In the genomic region with DNA sequence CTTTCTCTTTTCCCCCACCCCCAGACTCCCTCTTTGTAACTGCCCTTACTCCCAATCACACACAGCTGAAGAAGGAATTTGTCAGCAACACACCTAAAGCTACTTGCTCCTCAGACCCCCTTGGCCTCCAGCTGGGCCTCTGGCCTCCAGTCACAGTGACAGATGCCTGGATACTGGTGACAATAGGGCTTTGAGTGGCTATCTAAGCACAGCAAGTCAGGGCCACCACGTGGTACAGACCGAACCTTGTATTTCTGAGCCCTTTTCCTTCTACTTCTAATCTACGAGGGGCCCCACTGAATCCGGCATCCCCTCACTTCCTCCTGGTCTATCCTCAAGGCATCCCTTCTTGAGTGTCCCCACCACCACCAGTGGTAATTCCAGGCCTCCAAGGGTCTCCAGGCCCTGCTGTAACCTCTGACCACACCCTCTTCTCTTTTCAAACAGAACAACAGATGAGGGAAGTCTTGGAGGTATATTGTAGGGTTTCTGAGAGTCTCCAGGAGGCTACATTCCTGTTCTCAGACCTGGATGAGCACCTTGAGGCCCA, we compare ENCODE assay signal across 10 mouse cellular contexts. TPM values are rescaled to one million over a fixed set of nuclear protein-coding genes. Genes with fewer than 3 reads are reported as not detected.
DNase-seq lines count a peak whose midpoint lies in the region; ATAC-seq lines count a peak whose summit lies in the region.
"Had no signal": no experiment of that assay in that cellular context is flagged by ENCODE, and none has a peak within 500 bp of the region (broad histone marks: within the 10 kb centered on the region; RNA-seq: fewer than 3 reads in every experiment).

No protein-coding gene starts in this region.

- H3K9me3 ChIP-seq in liver, embryonic 11.5 days (ENCODE audit: control insufficient read depth, low read length) = no peaks in the 10 kb centered on the region
- no peaks in the 10 kb centered on the region for H3K9me3 ChIP-seq in limb, embryonic 10.5 days (replicated peaks)
- no peaks in the 10 kb centered on the region for H3K9me3 ChIP-seq in stomach, embryonic 15.5 days

- H3K27me3 ChIP-seq in liver, embryonic 11.5 days (replicated peaks; ENCODE audit: control insufficient read depth, insufficient read depth, low read length) = peaks cover 61% of the 10 kb centered on the region
- H3K27me3 ChIP-seq in limb, embryonic 10.5 days (ENCODE audit: low read depth, poor library complexity, severe bottlenecking) = peaks cover 82% of the 10 kb centered on the region
- H3K27me3 ChIP-seq in stomach, embryonic 15.5 days (replicated peaks) = peaks cover 50% of the 10 kb centered on the region

- H3K4me3 ChIP-seq in liver, embryonic 11.5 days (ENCODE audit: low read depth, low read length) = no peak overlapping the region
- 0 out of 2 replicates have a peak overlapping the region, but pooled peaks have one; percentile 48 for H3K4me3 ChIP-seq in limb, embryonic 10.5 days
- H3K4me3 ChIP-seq in stomach, embryonic 15.5 days (replicated peaks) = peak overlapping the region; percentile 37; the same call in 1 of the 2 replicates

- H3K4me2 ChIP-seq in liver, embryonic 11.5 days = peak overlapping the region; percentile 75; the same call in 1 of the 2 replicates
- H3K4me2 ChIP-seq in stomach, embryonic 15.5 days = peak overlapping the region; percentile 78; the same call in 1 of the 2 replicates

- no peak for DNase-seq in liver, embryonic 11.5 days (ENCODE audit: low spot score)
- no peak for DNase-seq in liver
- no peak for DNase-seq in limb, embryonic 10.5 days (ENCODE audit: low spot score)
- DNase-seq in spleen, postnatal 10 days (ENCODE audit: low spot score in 2 of 2) = no peak
- DNase-seq in thymus, postnatal 14 days = no peak
- no peak for DNase-seq in yolk sac, embryonic 10.5 days (ENCODE audit: low spot score)

- ATAC-seq in liver, embryonic 11.5 days (replicated peaks; ENCODE audit: low FRiP score) = no peak
- ATAC-seq in erythroid progenitor cell, adult 5-6 weeks (replicated peaks; ENCODE audit: low FRiP score, poor library complexity, severe bottlenecking) = 0 out of 2 replicates have a peak, but pooled peaks have one; percentile 4
- ATAC-seq in stomach, embryonic 15.5 days (ENCODE audit: insufficient read depth, low FRiP score, low read depth) = no peak

- no peak overlapping the region for H3K27ac ChIP-seq in liver, embryonic 11.5 days (ENCODE audit: low read depth, low read length)
- H3K27ac ChIP-seq in limb, embryonic 10.5 days = no peak overlapping the region
- H3K27ac ChIP-seq in stomach, embryonic 15.5 days = no peak overlapping the region

- no peaks in the 10 kb centered on the region for H3K36me3 ChIP-seq in liver, embryonic 11.5 days (ENCODE audit: control insufficient read depth, insufficient read depth, low read length)
- H3K36me3 ChIP-seq in limb, embryonic 10.5 days = no peaks in the 10 kb centered on the region
- H3K36me3 ChIP-seq in stomach, embryonic 15.5 days = no peaks in the 10 kb centered on the region

- 50% methylated on average over 4 of the region's 4 CpGs for WGBS in liver, embryonic 11.5 days
- 70% methylated on average over 4 of the region's 4 CpGs for WGBS in limb, embryonic 10.5 days
- 48% methylated on average over 4 of the region's 4 CpGs for WGBS in stomach, embryonic 15.5 days

- peaks cover 19% of the 10 kb centered on the region for H3K4me1 ChIP-seq in liver, embryonic 11.5 days (replicated peaks; ENCODE audit: control insufficient read depth, insufficient read depth, low read length)
- peaks cover 26% of the 10 kb centered on the region for H3K4me1 ChIP-seq in limb, embryonic 10.5 days
- peaks cover 23% of the 10 kb centered on the region for H3K4me1 ChIP-seq in stomach, embryonic 15.5 days

- no peak overlapping the region for H3K9ac ChIP-seq in liver, embryonic 11.5 days (ENCODE audit: low read depth, low read length)
- no peak overlapping the region for H3K9ac ChIP-seq in stomach, embryonic 15.5 days

RNA-seq across cellular contexts. Expression of a gene that starts 2.0 kb away (rescaled TPM):
- 0.19 and 0.25 TPM in 2 replicates for polyA plus RNA-seq in liver, embryonic 11.5 days (2014; fragmentation: Nextera tagmentation; extraction: Ambion mirVana)
- total RNA-seq in erythroid progenitor cell, adult 5-6 weeks (2015; ENCODE audit: low replicate concordance) = not detected in 2 replicates
- not detected in 2 replicates for total RNA-seq in erythroid progenitor cell, adult 5-6 weeks (2017; ENCODE audit: low replicate concordance)
- polyA plus RNA-seq in limb, embryonic 10.5 days (2016; fragmentation: Nextera tagmentation; extraction: Ambion mirVana) = 0.06 and 0.10 TPM in 2 replicates
- polyA plus RNA-seq in stomach, embryonic 15.5 days (2015; fragmentation: Nextera tagmentation; extraction: Ambion mirVana) = 2.8 TPM in 2 replicates
- total RNA-seq: neutrophil, adult 5-6 weeks had no signal

RNA-seq across cellular contexts. Expression of a gene that starts 21.3 kb away (rescaled TPM):
- not detected in 2 replicates for polyA plus RNA-seq in liver, embryonic 11.5 days (2014; fragmentation: Nextera tagmentation; extraction: Ambion mirVana)
- total RNA-seq in erythroid progenitor cell, adult 5-6 weeks (2015; ENCODE audit: low replicate concordance) = not detected in 2 replicates
- not detected in 2 replicates for total RNA-seq in erythroid progenitor cell, adult 5-6 weeks (2017; ENCODE audit: low replicate concordance)
- not detected in 2 replicates for polyA plus RNA-seq in limb, embryonic 10.5 days (2016; fragmentation: Nextera tagmentation; extraction: Ambion mirVana)
- polyA plus RNA-seq in stomach, embryonic 15.5 days (2015; fragmentation: Nextera tagmentation; extraction: Ambion mirVana) = not detected in 2 replicates
- total RNA-seq: neutrophil, adult 5-6 weeks had no signal
- polyA plus RNA-seq: limb, embryonic 14.5 days had no signal

RNA-seq across cellular contexts. Expression of a gene that starts 21.4 kb away (rescaled TPM):
- 5.5 and 7.5 TPM in 2 replicates for polyA plus RNA-seq in liver, embryonic 11.5 days (2014; fragmentation: Nextera tagmentation; extraction: Ambion mirVana)
- total RNA-seq in erythroid progenitor cell, adult 5-6 weeks (2015; ENCODE audit: low replicate concordance) = 2.1 and 6.1 TPM in 2 replicates
- 6.0 and 11.2 TPM in 2 replicates for total RNA-seq in erythroid progenitor cell, adult 5-6 weeks (2017; ENCODE audit: low replicate concordance)
- 11.0 TPM in 2 replicates for polyA plus RNA-seq in limb, embryonic 10.5 days (2016; fragmentation: Nextera tagmentation; extraction: Ambion mirVana)
- 12.6 and 14.1 TPM in 2 replicates for polyA plus RNA-seq in stomach, embryonic 15.5 days (2015; fragmentation: Nextera tagmentation; extraction: Ambion mirVana)

RNA-seq across cellular contexts. Expression of a gene that starts 35.4 kb away (rescaled TPM):
- 55.1 and 59.2 TPM in 2 replicates for polyA plus RNA-seq in liver, embryonic 11.5 days (2014; fragmentation: Nextera tagmentation; extraction: Ambion mirVana)
- 3.4 TPM in 1 of 2 replicates, not detected in the other for total RNA-seq in erythroid progenitor cell, adult 5-6 weeks (2015; ENCODE audit: low replicate concordance)
- total RNA-seq in erythroid progenitor cell, adult 5-6 weeks (2017; ENCODE audit: low replicate concordance) = 2.0 and 4.9 TPM in 2 replicates
- polyA plus RNA-seq in limb, embryonic 10.5 days (2016; fragmentation: Nextera tagmentation; extraction: Ambion mirVana) = 38.9 and 46.4 TPM in 2 replicates
- polyA plus RNA-seq in stomach, embryonic 15.5 days (2015; fragmentation: Nextera tagmentation; extraction: Ambion mirVana) = 40.4 and 42.8 TPM in 2 replicates

RNA-seq across cellular contexts. Expression of a gene that starts 47.2 kb away (rescaled TPM):
- polyA plus RNA-seq in liver, embryonic 11.5 days (2014; fragmentation: Nextera tagmentation; extraction: Ambion mirVana) = 89.4 and 89.5 TPM in 2 replicates
- total RNA-seq in erythroid progenitor cell, adult 5-6 weeks (2015; ENCODE audit: low replicate concordance) = 27.0 and 27.7 TPM in 2 replicates
- total RNA-seq in erythroid progenitor cell, adult 5-6 weeks (2017; ENCODE audit: low replicate concordance) = 41.6 and 62.9 TPM in 2 replicates
- polyA plus RNA-seq in limb, embryonic 10.5 days (2016; fragmentation: Nextera tagmentation; extraction: Ambion mirVana) = 111 and 113 TPM in 2 replicates
- 105 and 113 TPM in 2 replicates for polyA plus RNA-seq in stomach, embryonic 15.5 days (2015; fragmentation: Nextera tagmentation; extraction: Ambion mirVana)
